Mouse (Mus musculus): ENCODE measurements at regions not wholly inside any gene's neighbourhood (a gene's known extent, or its start where the extent isn't known, plus 50 kb on each side); places are given as distances from the start of the nearest gene placed in this dataset.

DNA sequence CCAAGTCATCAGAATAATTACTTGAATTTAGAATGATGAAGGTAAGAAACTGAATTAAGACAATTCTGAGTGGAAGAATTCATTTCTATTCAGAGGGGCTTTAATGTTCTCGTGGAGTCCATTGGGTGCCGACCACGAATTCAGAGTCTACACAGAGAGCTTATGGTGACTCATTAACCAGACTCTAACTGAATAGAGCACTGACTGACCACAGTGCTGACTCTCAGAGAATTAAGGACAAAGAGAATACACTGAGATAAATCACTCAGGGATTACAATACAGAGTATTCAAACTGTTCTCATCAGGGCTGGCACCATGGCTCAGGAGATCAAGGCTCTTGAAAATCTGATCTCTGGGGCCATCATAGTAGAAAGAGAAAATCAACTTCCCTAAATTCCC, 366.7 kb downstream of the Wdr11 start:
- Histone ChIP-seq H3K79me3 (ENCODE audit: low read depth) (no peaks in the 10 kb centered on the region), H3K27me3 (ENCODE audit: control insufficient read depth, insufficient read depth, insufficient read length) (no peaks in the 10 kb centered on the region), H3ac (ENCODE audit: control insufficient read depth, insufficient read length, low read depth) (no peak overlapping the region), H3K79me2 (ENCODE audit: control insufficient read depth, insufficient read depth) (no peaks in the 10 kb centered on the region), H3K36me3 (ENCODE audit: control insufficient read depth, insufficient read depth) (no peaks in the 10 kb centered on the region), H3K4me3 (ENCODE audit: insufficient read depth, poor library complexity, severe bottlenecking) (no peak overlapping the region)
- TF ChIP-seq USF1 (IDR thresholded peaks at IDR 0.05; ENCODE audit: low read depth): no peak
- TF ChIP-seq MAX (IDR thresholded peaks at IDR 0.05): no peak
- TF ChIP-seq FOSL1 (IDR thresholded peaks at IDR 0.05; ENCODE audit: insufficient read depth, low read length, poor library complexity, severe bottlenecking): no peak

DNA sequence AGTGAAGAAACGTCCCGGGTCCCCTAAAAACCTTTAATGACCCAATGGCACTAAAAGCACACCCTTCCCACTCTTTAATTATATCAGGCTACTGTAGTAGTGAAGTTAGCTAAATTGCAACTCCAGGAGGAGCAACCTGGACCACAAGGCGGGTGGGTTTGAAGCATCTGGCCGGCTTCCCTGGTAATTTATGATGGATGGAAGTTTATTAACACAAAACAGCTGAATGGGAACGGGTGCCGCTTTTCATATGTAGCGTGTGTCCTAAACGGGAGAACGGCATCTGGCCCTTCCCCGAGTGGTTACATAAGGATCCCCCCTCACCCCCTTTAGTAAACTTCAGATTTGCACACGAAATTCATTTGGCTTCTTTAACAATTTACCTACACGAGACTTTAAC, 370.9 kb downstream of the Wdr11 start:
- Histone ChIP-seq H3K79me3 (ENCODE audit: low read depth) (no peaks in the 10 kb centered on the region), H3K79me2 (ENCODE audit: control insufficient read depth, insufficient read depth) (no peaks in the 10 kb centered on the region), H3ac (ENCODE audit: control insufficient read depth, insufficient read length, low read depth) (no peak overlapping the region), H3K36me3 (ENCODE audit: control insufficient read depth, insufficient read depth) (no peaks in the 10 kb centered on the region), H3K27me3 (ENCODE audit: control insufficient read depth, insufficient read depth, insufficient read length) (no peaks in the 10 kb centered on the region), H3K4me3 (ENCODE audit: insufficient read depth, poor library complexity, severe bottlenecking) (no peak overlapping the region)
- TF ChIP-seq MYOD1 (IDR thresholded peaks at IDR 0.05; ENCODE audit: control insufficient read depth, insufficient read length, low read depth): no peak
- TF ChIP-seq MYOG (IDR thresholded peaks at IDR 0.05; ENCODE audit: control insufficient read depth, extremely low read depth, insufficient read length): no peak
- no peak for TF ChIP-seq CTCF (IDR thresholded peaks at IDR 0.05; ENCODE audit: control insufficient read depth, insufficient read depth, insufficient read length)
- no peak for TF ChIP-seq FOSL1 (IDR thresholded peaks at IDR 0.05; ENCODE audit: insufficient read depth, low read length, poor library complexity, severe bottlenecking)
- no peak for TF ChIP-seq USF1 (IDR thresholded peaks at IDR 0.05; ENCODE audit: low read depth)
- TF ChIP-seq MAX (IDR thresholded peaks at IDR 0.05): no peak
- TF ChIP-seq CEBPB (IDR thresholded peaks at IDR 0.05; ENCODE audit: low read depth): no peak

DNA sequence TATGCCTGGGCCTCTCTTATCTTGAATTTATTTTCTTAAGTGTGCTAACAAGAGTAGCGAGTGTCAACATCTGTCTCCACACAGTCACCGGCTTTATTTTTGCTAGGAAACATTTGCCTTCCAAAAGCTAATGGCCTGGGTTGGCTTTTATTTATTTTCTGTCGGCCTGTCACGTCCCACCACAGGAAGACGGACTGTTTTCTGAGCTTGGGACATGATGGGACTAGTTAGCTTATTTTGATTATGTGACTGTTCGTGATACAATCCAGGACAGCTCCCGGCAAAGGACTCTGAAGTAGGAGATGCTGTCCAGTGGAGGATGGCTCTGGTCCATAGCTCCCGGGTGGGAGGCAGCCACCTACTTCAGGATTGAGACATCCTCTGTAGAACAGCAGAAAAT, 372.5 kb downstream of the Wdr11 start:
- Histone ChIP-seq H3ac (ENCODE audit: control insufficient read depth, insufficient read length, low read depth) (no peak overlapping the region), H3K79me2 (ENCODE audit: control insufficient read depth, insufficient read depth) (no peaks in the 10 kb centered on the region), H3K4me3 (ENCODE audit: insufficient read depth, poor library complexity, severe bottlenecking) (no peak overlapping the region), H3K27me3 (ENCODE audit: control insufficient read depth, insufficient read depth, insufficient read length) (no peaks in the 10 kb centered on the region), H3K36me3 (ENCODE audit: control insufficient read depth, insufficient read depth) (no peaks in the 10 kb centered on the region), H3K79me3 (ENCODE audit: low read depth) (no peaks in the 10 kb centered on the region)
- no peak for TF ChIP-seq CEBPB (IDR thresholded peaks at IDR 0.05; ENCODE audit: low read depth)
- TF ChIP-seq MYOG (IDR thresholded peaks at IDR 0.05; ENCODE audit: control insufficient read depth, extremely low read depth, insufficient read length): no peak
- no peak for TF ChIP-seq MAX (IDR thresholded peaks at IDR 0.05)
- TF ChIP-seq MYOD1 (IDR thresholded peaks at IDR 0.05; ENCODE audit: control insufficient read depth, insufficient read length, low read depth): no peak
- TF ChIP-seq CTCF (IDR thresholded peaks at IDR 0.05; ENCODE audit: control insufficient read depth, insufficient read depth, insufficient read length): no peak
- TF ChIP-seq FOSL1 (IDR thresholded peaks at IDR 0.05; ENCODE audit: insufficient read depth, low read length, poor library complexity, severe bottlenecking): no peak
- no peak for TF ChIP-seq USF1 (IDR thresholded peaks at IDR 0.05; ENCODE audit: low read depth)

DNA sequence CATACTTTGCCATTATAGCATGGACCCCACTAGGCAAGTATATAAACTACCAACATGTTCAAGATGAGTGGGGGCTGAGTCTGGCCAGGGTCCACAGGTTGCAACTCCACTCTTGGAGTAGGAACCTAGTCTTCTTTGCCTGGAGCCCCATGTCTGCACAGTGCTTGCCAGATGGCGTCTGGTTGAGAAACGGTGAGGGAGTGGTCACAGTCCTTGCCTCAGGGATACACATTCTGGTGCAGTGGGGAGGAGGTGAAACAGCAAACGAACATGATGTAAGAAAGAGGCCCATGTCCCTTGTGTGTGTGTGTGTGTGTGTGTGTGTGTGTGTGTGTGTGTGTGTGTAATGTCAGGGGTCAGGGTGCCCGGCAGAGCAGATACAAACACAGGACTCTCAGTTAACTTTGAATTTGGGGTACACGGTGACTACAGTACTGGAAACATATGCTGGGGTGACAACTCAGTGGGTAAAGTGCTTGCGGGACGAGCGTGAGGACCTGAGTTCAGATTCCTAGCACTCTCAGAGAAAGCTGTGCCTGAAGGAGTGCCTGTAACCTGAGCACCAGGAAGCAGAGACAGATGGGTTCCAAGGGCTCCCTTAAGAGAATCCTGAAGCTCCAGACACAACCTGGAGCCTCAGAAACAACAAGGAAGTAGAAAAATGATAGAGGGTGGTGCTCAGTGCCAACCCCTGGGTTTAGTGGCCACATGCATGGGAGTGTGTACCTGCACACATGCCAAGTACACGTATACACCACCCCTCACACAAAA, 373.8 kb downstream of the Wdr11 start:
- Histone ChIP-seq H3K27me3 (ENCODE audit: control insufficient read depth, insufficient read depth, insufficient read length) (no peaks in the 10 kb centered on the region), H3ac (ENCODE audit: control insufficient read depth, insufficient read length, low read depth) (no peak overlapping the region), H3K79me3 (ENCODE audit: low read depth) (no peaks in the 10 kb centered on the region), H3K36me3 (ENCODE audit: control insufficient read depth, insufficient read depth) (no peaks in the 10 kb centered on the region), H3K4me3 (ENCODE audit: insufficient read depth, poor library complexity, severe bottlenecking) (no peak overlapping the region), H3K79me2 (ENCODE audit: control insufficient read depth, insufficient read depth) (no peaks in the 10 kb centered on the region)
- no peak for TF ChIP-seq MYOD1 (IDR thresholded peaks at IDR 0.05; ENCODE audit: control insufficient read depth, insufficient read length, low read depth)
- TF ChIP-seq CTCF (IDR thresholded peaks at IDR 0.05; ENCODE audit: control insufficient read depth, insufficient read depth, insufficient read length): no peak
- no peak for TF ChIP-seq USF1 (IDR thresholded peaks at IDR 0.05; ENCODE audit: low read depth)
- TF ChIP-seq MYOG (IDR thresholded peaks at IDR 0.05; ENCODE audit: control insufficient read depth, extremely low read depth, insufficient read length): no peak
- no peak for TF ChIP-seq FOSL1 (IDR thresholded peaks at IDR 0.05; ENCODE audit: insufficient read depth, low read length, poor library complexity, severe bottlenecking)
- TF ChIP-seq CEBPB (IDR thresholded peaks at IDR 0.05; ENCODE audit: low read depth): no peak
- TF ChIP-seq MAX (IDR thresholded peaks at IDR 0.05): no peak

DNA sequence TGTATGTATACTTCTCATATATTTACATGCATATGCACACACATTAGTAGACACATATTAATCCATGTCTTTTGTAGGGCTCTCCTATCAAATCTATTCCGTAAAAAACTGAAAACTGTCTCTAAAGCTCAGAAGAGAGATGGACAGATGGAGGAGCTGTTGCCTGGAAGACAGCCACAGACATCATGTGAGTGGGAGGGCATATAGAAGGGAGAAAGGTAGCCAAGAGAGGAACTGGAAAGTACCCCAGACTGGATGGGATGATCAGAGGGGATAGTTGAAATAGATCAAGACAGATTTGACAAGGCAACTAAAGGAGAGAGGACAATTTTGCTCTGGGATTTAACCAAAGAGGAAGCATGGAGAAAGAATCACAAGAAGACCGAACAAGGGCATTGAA, 375.1 kb downstream of the Wdr11 start:
- no peaks in the 10 kb centered on the region for H3K27me3 ChIP-seq (ENCODE audit: control insufficient read depth, insufficient read depth, insufficient read length)
- no peak for TF ChIP-seq MYOG (IDR thresholded peaks at IDR 0.05; ENCODE audit: control insufficient read depth, extremely low read depth, insufficient read length)
- TF ChIP-seq MYOD1 (IDR thresholded peaks at IDR 0.05; ENCODE audit: control insufficient read depth, insufficient read length, low read depth): no peak
- TF ChIP-seq CTCF (IDR thresholded peaks at IDR 0.05; ENCODE audit: control insufficient read depth, insufficient read depth, insufficient read length): no peak
- no peak for TF ChIP-seq USF1 (IDR thresholded peaks at IDR 0.05; ENCODE audit: low read depth)
- TF ChIP-seq MAX (IDR thresholded peaks at IDR 0.05): no peak
- TF ChIP-seq FOSL1 (IDR thresholded peaks at IDR 0.05; ENCODE audit: insufficient read depth, low read length, poor library complexity, severe bottlenecking): no peak
- TF ChIP-seq CEBPB (IDR thresholded peaks at IDR 0.05; ENCODE audit: low read depth): no peak

DNA sequence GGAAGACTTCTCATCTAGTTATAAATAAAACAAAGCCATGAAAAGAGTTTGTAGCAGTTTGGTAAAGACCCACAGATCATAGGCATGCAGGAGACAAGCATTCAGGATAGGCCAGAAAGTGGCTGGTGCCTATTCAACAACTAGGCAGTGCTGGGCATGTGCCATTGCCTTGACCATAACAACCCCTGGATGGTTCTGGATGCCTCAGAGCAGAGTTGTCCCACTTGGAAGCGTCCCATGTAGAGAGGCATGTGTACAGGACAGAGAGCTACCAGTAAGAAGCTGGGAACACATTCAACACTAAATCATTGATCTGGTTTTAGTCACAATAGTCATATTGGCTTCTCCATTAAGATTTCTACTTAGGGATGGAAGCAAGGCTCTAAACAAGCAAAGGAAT, 378.5 kb downstream of the Wdr11 start:
- no peaks in the 10 kb centered on the region for H3K27me3 ChIP-seq (ENCODE audit: control insufficient read depth, insufficient read depth, insufficient read length)
- H3K79me3 ChIP-seq (ENCODE audit: low read depth): no peaks in the 10 kb centered on the region
- H3ac ChIP-seq (ENCODE audit: control insufficient read depth, insufficient read length, low read depth): no peak overlapping the region
- no peaks in the 10 kb centered on the region for H3K79me2 ChIP-seq (ENCODE audit: control insufficient read depth, insufficient read depth)
- no peak overlapping the region for H3K4me3 ChIP-seq (ENCODE audit: insufficient read depth, poor library complexity, severe bottlenecking)
- TF ChIP-seq MAX (IDR thresholded peaks at IDR 0.05) (no peak), USF1 (IDR thresholded peaks at IDR 0.05; ENCODE audit: low read depth) (no peak), MYOD1 (IDR thresholded peaks at IDR 0.05; ENCODE audit: control insufficient read depth, insufficient read length, low read depth) (no peak), CEBPB (IDR thresholded peaks at IDR 0.05; ENCODE audit: low read depth) (no peak), FOSL1 (IDR thresholded peaks at IDR 0.05; ENCODE audit: insufficient read depth, low read length, poor library complexity, severe bottlenecking) (no peak), MYOG (IDR thresholded peaks at IDR 0.05; ENCODE audit: control insufficient read depth, extremely low read depth, insufficient read length) (no peak), CTCF (IDR thresholded peaks at IDR 0.05; ENCODE audit: control insufficient read depth, insufficient read depth, insufficient read length) (no peak)
- no peaks in the 10 kb centered on the region for H3K36me3 ChIP-seq (ENCODE audit: control insufficient read depth, insufficient read depth)

More for the DNA sequence above, 375.1 kb downstream of the Wdr11 start:
- no peaks in the 10 kb centered on the region for H3K79me2 ChIP-seq (ENCODE audit: control insufficient read depth, insufficient read depth)
- no peak overlapping the region for H3ac ChIP-seq (ENCODE audit: control insufficient read depth, insufficient read length, low read depth)
- H3K4me3 ChIP-seq (ENCODE audit: insufficient read depth, poor library complexity, severe bottlenecking): no peak overlapping the region
- no peaks in the 10 kb centered on the region for H3K36me3 ChIP-seq (ENCODE audit: control insufficient read depth, insufficient read depth)
- no peaks in the 10 kb centered on the region for H3K79me3 ChIP-seq (ENCODE audit: low read depth)

All from C2C12 (cell line).